Mouse (Mus musculus) heart, embryonic 16.5 days (tissue): Measurements from ENCODE around the gene Lgr6. TPM values are rescaled to one million over a fixed set of nuclear protein-coding genes. Genes with fewer than 3 reads are reported as not detected.

ENCODE experiments used
- ATAC-seq: fragments of 200-750 bp; cut with Nextera tagmentation; replicated peaks from 2 replicates; pipeline ENCODE4 v1.8.0; 2017; ENCODE audit warnings: moderate number of reproducible peaks; ENCODE audit not compliant: insufficient read depth, low FRiP score; ENCODE audit errors: extremely low read depth
- H3K27ac ChIP-seq: fragments of 300-500 bp; sonication (generic); 2 replicates; pipeline ENCODE4 v1.5.1; 2014; ENCODE audit warnings: mild to moderate bottlenecking, low read length, control low read depth, moderate library complexity
- H3K27me3 ChIP-seq: fragments of 300-500 bp; sonication (generic); 2 replicates; pipeline ENCODE4 v1.6.1; 2014; ENCODE audit warnings: low read length, mixed read lengths; ENCODE audit not compliant: control insufficient read depth, insufficient read depth
- H3K36me3 ChIP-seq: fragments of 300-500 bp; sonication (generic); 2 replicates; pipeline ENCODE4 v1.6.1; 2014; ENCODE audit not compliant: control insufficient read depth, insufficient read depth
- H3K4me1 ChIP-seq: fragments of 300-500 bp; sonication (generic); 2 replicates; pipeline ENCODE4 v1.6.1; 2014; ENCODE audit warnings: low read length, mixed read lengths; ENCODE audit not compliant: control insufficient read depth, insufficient read depth
- H3K4me2 ChIP-seq: fragments of 300-500 bp; sonication (generic); 2 replicates; pipeline ENCODE4 v1.6.1; 2014; ENCODE audit warnings: low read depth, mild to moderate bottlenecking, control low read depth, low read length
- H3K4me3 ChIP-seq: fragments of 300-500 bp; sonication (generic); 2 replicates; pipeline ENCODE4 v1.5.1; 2014; ENCODE audit warnings: mild to moderate bottlenecking, control low read depth, low read length
- H3K9ac ChIP-seq: fragments of 300-500 bp; sonication (generic); 2 replicates; pipeline ENCODE4 v1.6.1; 2014; ENCODE audit warnings: low read length, control low read depth
- H3K9me3 ChIP-seq: fragments of 300-500 bp; sonication (generic); replicated peaks from 2 replicates; pipeline ENCODE4 v1.6.1; 2016; ENCODE audit warnings: low read length; ENCODE audit not compliant: control insufficient read depth
- WGBS: fragments of 180-500 bp; shearing (Covaris S2); extraction: QIAGEN DNeasy Blood & Tissue Kit; methylation state at CpG from one replicate; pipeline ENCODE4 v1.1.7; 2014; 5-methylcytosine and 5-hydroxymethylcytosine counted together
- polyA plus RNA-seq: library from polyadenylated mRNA; unstranded; fragments of >200 nt; fragmentation: Nextera tagmentation; extraction: Ambion mirVana; gene quantifications from 2 replicates; pipeline ENCODE4 v1.2.1, GENCODE M21; 2015

Lgr6 gene
- polyA plus RNA-seq, 1 experiment from 2014 or later: 2.5 TPM

GRCm38 (mm10) chr1:135094723-135095122, 10.4 kb downstream of the Lgr6 start:
- Histone ChIP-seq H3K9me3 (no peaks in the 10 kb centered on the region), H3K27me3 (peaks cover 7% of the 10 kb centered on the region), H3K27ac (no peak overlapping the region), H3K4me2 (no peak overlapping the region), H3K9ac (peak overlapping the region; percentile 20; the same call in 1 of the 2 replicates), H3K36me3 (no peaks in the 10 kb centered on the region), H3K4me1 (peaks cover 32% of the 10 kb centered on the region), H3K4me3 (no peak overlapping the region)
- 46% methylated on average over 7 of the region's 7 CpGs for WGBS
- ATAC-seq: no peak

- Histone ChIP-seq H3K4me2 (no peak overlapping the region), H3K9ac (no peak overlapping the region), H3K27me3 (peaks cover 19% of the 10 kb centered on the region), H3K4me3 (no peak overlapping the region), H3K4me1 (peaks cover 14% of the 10 kb centered on the region), H3K9me3 (no peaks in the 10 kb centered on the region), H3K36me3 (no peaks in the 10 kb centered on the region), H3K27ac (no peak overlapping the region)
- no peak for ATAC-seq
- 61% methylated on average over 3 of the region's 3 CpGs for WGBS
These were observed 14.2 kb downstream of the Lgr6 start for GRCm38 (mm10) chr1:135090914-135091313.

GRCm38 (mm10) chr1:135089626-135090025, 15.4 kb downstream of the Lgr6 start:
- H3K4me3 ChIP-seq: no peak overlapping the region
- ATAC-seq: no peak
- peaks cover 32% of the 10 kb centered on the region for H3K27me3 ChIP-seq
- 0 out of 2 replicates have a peak, but pooled peaks cover 3% of the 10 kb centered on the region for H3K4me1 ChIP-seq
- H3K4me2 ChIP-seq: no peak overlapping the region
- no peak overlapping the region for H3K27ac ChIP-seq
- 86% methylated on average over 10 of the region's 10 CpGs for WGBS
- H3K36me3 ChIP-seq: no peaks in the 10 kb centered on the region
- H3K9me3 ChIP-seq: no peaks in the 10 kb centered on the region
- no peak overlapping the region for H3K9ac ChIP-seq

- Histone ChIP-seq H3K27ac (no peak overlapping the region), H3K4me1 (peaks cover 11% of the 10 kb centered on the region), H3K4me2 (no peak overlapping the region), H3K27me3 (peaks cover 35% of the 10 kb centered on the region), H3K9ac (no peak overlapping the region), H3K4me3 (no peak overlapping the region), H3K9me3 (no peaks in the 10 kb centered on the region), H3K36me3 (no peaks in the 10 kb centered on the region)
- no peak for ATAC-seq
- WGBS: 52% methylated on average over 1 of the region's 1 CpGs
These were observed 17.7 kb downstream of the Lgr6 start for GRCm38 (mm10) chr1:135087414-135087813.

GRCm38 (mm10) chr1:135086015-135086414, 19.1 kb downstream of the Lgr6 start:
- no peak overlapping the region for H3K4me3 ChIP-seq
- H3K4me2 ChIP-seq: no peak overlapping the region
- H3K27me3 ChIP-seq: peaks cover 35% of the 10 kb centered on the region
- WGBS: 45% methylated on average over 7 of the region's 7 CpGs
- H3K9ac ChIP-seq: no peak overlapping the region
- no peaks in the 10 kb centered on the region for H3K36me3 ChIP-seq
- no peak for ATAC-seq
- no peaks in the 10 kb centered on the region for H3K9me3 ChIP-seq
- H3K4me1 ChIP-seq: peaks cover 11% of the 10 kb centered on the region
- H3K27ac ChIP-seq: no peak overlapping the region

- ATAC-seq: no peak
- H3K27me3 ChIP-seq: peaks cover 32% of the 10 kb centered on the region
- no peak overlapping the region for H3K27ac ChIP-seq
- no peaks in the 10 kb centered on the region for H3K9me3 ChIP-seq
- H3K4me3 ChIP-seq: no peak overlapping the region
- no peaks in the 10 kb centered on the region for H3K36me3 ChIP-seq
- 24% methylated on average over 28 of the region's 28 CpGs for WGBS
- no peak overlapping the region for H3K9ac ChIP-seq
- peaks cover 11% of the 10 kb centered on the region for H3K4me1 ChIP-seq
- H3K4me2 ChIP-seq: no peak overlapping the region
These were observed 19.7 kb downstream of the Lgr6 start for GRCm38 (mm10) chr1:135085296-135085871.

- peaks cover 11% of the 10 kb centered on the region for H3K4me1 ChIP-seq
- peak overlapping the region; percentile 69 for H3K27ac ChIP-seq
- peaks cover 26% of the 10 kb centered on the region for H3K27me3 ChIP-seq
- ATAC-seq: peak; percentile 91
- no peaks in the 10 kb centered on the region for H3K9me3 ChIP-seq
- peak overlapping the region; percentile 8; the same call in 1 of the 2 replicates for H3K4me2 ChIP-seq
- H3K4me3 ChIP-seq: no peak overlapping the region; the same call in 1 of the 2 replicates
- H3K36me3 ChIP-seq: no peaks in the 10 kb centered on the region
- WGBS: 35% methylated on average over 9 of the region's 9 CpGs
- H3K9ac ChIP-seq: no peak overlapping the region
These were observed 21.6 kb downstream of the Lgr6 start for GRCm38 (mm10) chr1:135083465-135083864.

- 74% methylated on average over 3 of the region's 3 CpGs for WGBS
- Histone ChIP-seq H3K4me1 (peaks cover 11% of the 10 kb centered on the region), H3K27ac (no peak overlapping the region), H3K9me3 (no peaks in the 10 kb centered on the region), H3K9ac (no peak overlapping the region), H3K27me3 (peaks cover 24% of the 10 kb centered on the region), H3K4me3 (no peak overlapping the region), H3K36me3 (no peaks in the 10 kb centered on the region), H3K4me2 (no peak overlapping the region)
- ATAC-seq: no peak
These were observed 22.8 kb downstream of the Lgr6 start for GRCm38 (mm10) chr1:135082267-135082666.

GRCm38 (mm10) chr1:135079021-135079420, 26.1 kb downstream of the Lgr6 start:
- Histone ChIP-seq H3K9ac (no peak overlapping the region), H3K36me3 (no peaks in the 10 kb centered on the region), H3K27ac (no peak overlapping the region), H3K4me2 (no peak overlapping the region), H3K27me3 (no peaks in the 10 kb centered on the region; the same call in 1 of the 2 replicates), H3K9me3 (peaks cover 3% of the 10 kb centered on the region), H3K4me1 (peaks cover 10% of the 10 kb centered on the region), H3K4me3 (no peak overlapping the region)
- WGBS: 36% methylated on average over 2 of the region's 2 CpGs
- ATAC-seq: no peak
